Mouse (Mus musculus): ENCODE measurements around the gene Ect2l. TPM values are rescaled to one million over a fixed set of nuclear protein-coding genes. Genes with fewer than 3 reads are reported as not detected.

Ect2l gene
- total RNA-seq (2021), result under 1 TPM in 1 of 2 experiments, not detected in 1; 0.23 TPM
- long read RNA-seq, experiment 1, result 0 reads
- long read RNA-seq, experiment 2, result 0 reads

- peak; percentile 18 for DNase-seq
Measured at GRCm38 (mm10) chr10:18210726-18211125, at the start of gene Ect2l. TSS of gene Ect2l (minus strand) at chr10:18210890.

GRCm38 (mm10) chr10:18251345-18251744 lies 40.7 kb upstream of the Ect2l start:
- intact Hi-C loops (cut with DNase I; ENCODE audit: low total_unique reads), result no loop called here
- no peak for DNase-seq

More at GRCm38 (mm10) chr10:18210726-18211125, at the start of gene Ect2l:
- intact Hi-C loops (cut with DNase I; ENCODE audit: low total_unique reads), result no loop called here

GRCm38 (mm10) chr10:18243614-18244013 lies 32.9 kb upstream of the Ect2l start:
- intact Hi-C loops (cut with DNase I; ENCODE audit: low total_unique reads), result no loop called here

GRCm38 (mm10) chr10:18237191-18237590 lies 26.5 kb upstream of the Ect2l start:
- intact Hi-C loops (cut with DNase I; ENCODE audit: low total_unique reads), result no loop called here
- DNase-seq, result peak; percentile 13

More at GRCm38 (mm10) chr10:18243614-18244013, 32.9 kb upstream of the Ect2l start:
- DNase-seq, result no peak

- no peak for DNase-seq
- intact Hi-C loops (cut with DNase I; ENCODE audit: low total_unique reads), result no loop called here
Measured at GRCm38 (mm10) chr10:18236328-18236927, 25.7 kb upstream of the Ect2l start.

GRCm38 (mm10) chr10:18235402-18235747 lies 24.7 kb upstream of the Ect2l start:
- intact Hi-C loops (cut with DNase I; ENCODE audit: low total_unique reads), result no loop called here

GRCm38 (mm10) chr10:18234560-18235401 lies 24.1 kb upstream of the Ect2l start, which contains the start of gene Ccdc28a:
TSS of gene Ccdc28a (minus strand) at chr10:18234998.
- intact Hi-C loops (cut with DNase I; ENCODE audit: low total_unique reads), result no loop called here
- peak; percentile 93 for DNase-seq

More at GRCm38 (mm10) chr10:18235402-18235747, 24.7 kb upstream of the Ect2l start:
- DNase-seq, result no peak

- intact Hi-C loops (cut with DNase I; ENCODE audit: low total_unique reads), result no loop called here
- no peak for DNase-seq
Measured at GRCm38 (mm10) chr10:18233891-18234290, 23.2 kb upstream of the Ect2l start.

- intact Hi-C loops (cut with DNase I; ENCODE audit: low total_unique reads), result no loop called here
- no peak for DNase-seq
Measured at GRCm38 (mm10) chr10:18224386-18224785, 13.7 kb upstream of the Ect2l start.

GRCm38 (mm10) chr10:18219351-18219750 lies 8.7 kb upstream of the Ect2l start:
- DNase-seq, result no peak
- intact Hi-C loops (cut with DNase I; ENCODE audit: low total_unique reads), result no loop called here

- no peak for DNase-seq
- intact Hi-C loops (cut with DNase I; ENCODE audit: low total_unique reads), result no loop called here
Measured at GRCm38 (mm10) chr10:18214124-18214523, 3.4 kb upstream of the Ect2l start.

- no peak for DNase-seq
- intact Hi-C loops (cut with DNase I; ENCODE audit: low total_unique reads), result no loop called here
Measured at GRCm38 (mm10) chr10:18213373-18213772, 2.7 kb upstream of the Ect2l start.

GRCm38 (mm10) chr10:18210119-18210518 lies 571 bp downstream of the Ect2l start:
- intact Hi-C loops (cut with DNase I; ENCODE audit: low total_unique reads), result no loop called here
- DNase-seq, result no peak

- intact Hi-C loops (cut with DNase I; ENCODE audit: low total_unique reads), result no loop called here
- DNase-seq, result no peak
Measured at GRCm38 (mm10) chr10:18204067-18204466, 6.6 kb downstream of the Ect2l start.

- no peak for DNase-seq
- intact Hi-C loops (cut with DNase I; ENCODE audit: low total_unique reads), result no loop called here
Measured at GRCm38 (mm10) chr10:18202401-18202800, 8.3 kb downstream of the Ect2l start.

- intact Hi-C loops (cut with DNase I; ENCODE audit: low total_unique reads), result no loop called here
- no peak for DNase-seq
Measured at GRCm38 (mm10) chr10:18200656-18201055, 10.0 kb downstream of the Ect2l start.

GRCm38 (mm10) chr10:18199919-18200318 lies 10.8 kb downstream of the Ect2l start:
- intact Hi-C loops (cut with DNase I; ENCODE audit: low total_unique reads), result no loop called here
- no peak for DNase-seq

- intact Hi-C loops (cut with DNase I; ENCODE audit: low total_unique reads), result no loop called here
- DNase-seq, result no peak
Measured at GRCm38 (mm10) chr10:18198286-18199015, 12.2 kb downstream of the Ect2l start.

GRCm38 (mm10) chr10:18197206-18197979 lies 13.3 kb downstream of the Ect2l start:
- intact Hi-C loops (cut with DNase I; ENCODE audit: low total_unique reads), result loop anchor here (2.0 kb wide), 1 partner anchor 143 kb away; the partner anchor contains the start of gene Reps1
- peak; percentile 30 for DNase-seq

Measured in gastrocnemius, postnatal 14 days (tissue).